Mouse (Mus musculus) neural tube, embryonic 14.5 days (tissue): Measurements from ENCODE around the gene Ubxn2a. TPM values are rescaled to one million over a fixed set of nuclear protein-coding genes. Genes with fewer than 3 reads are reported as not detected.

ENCODE experiments used
- ATAC-seq: fragments of 200-750 bp; cut with Nextera tagmentation; 2 replicates; pipeline ENCODE4 v1.8.0; 2017; ENCODE audit warnings: low read depth, mild to moderate bottlenecking, moderate TSS enrichment, moderate library complexity
- H3K27ac ChIP-seq: fragments of 300-500 bp; sonication (generic); 2 replicates; pipeline ENCODE4 v1.5.1; 2014; ENCODE audit warnings: low read depth, mild to moderate bottlenecking, control low read depth, low read length, moderate library complexity, mixed read lengths
- H3K27me3 ChIP-seq: fragments of 300-500 bp; sonication (generic); 2 replicates; pipeline ENCODE4 v1.6.1; 2014; ENCODE audit warnings: low read length; ENCODE audit not compliant: control insufficient read depth, insufficient read depth
- H3K36me3 ChIP-seq: fragments of 300-500 bp; sonication (generic); 2 replicates; pipeline ENCODE4 v1.6.1; 2014; ENCODE audit warnings: low read length, mixed read lengths; ENCODE audit not compliant: control insufficient read depth, insufficient read depth
- H3K4me1 ChIP-seq: fragments of 300-500 bp; sonication (generic); 2 replicates; pipeline ENCODE4 v1.6.1; 2014; ENCODE audit warnings: low read length; ENCODE audit not compliant: control insufficient read depth, insufficient read depth
- H3K4me2 ChIP-seq: fragments of 300-500 bp; sonication (generic); 2 replicates; pipeline ENCODE4 v1.6.1; 2014; ENCODE audit warnings: mild to moderate bottlenecking, low read depth, low read length, control low read depth
- H3K4me3 ChIP-seq: fragments of 300-500 bp; sonication (generic); 2 replicates; pipeline ENCODE4 v1.5.1; 2014; ENCODE audit warnings: low read depth, low read length, control low read depth, mixed read lengths
- H3K9ac ChIP-seq: fragments of 300-500 bp; sonication (generic); replicated peaks from 2 replicates; pipeline ENCODE4 v1.6.1; 2014; ENCODE audit warnings: low read depth, mild to moderate bottlenecking, control low read depth, low read length, mixed read lengths
- H3K9me3 ChIP-seq: fragments of 300-500 bp; sonication (generic); 2 replicates; pipeline ENCODE4 v1.6.1; 2016; ENCODE audit warnings: low read length; ENCODE audit not compliant: control insufficient read depth
- whole genome bisulfite sequencing: fragments of 180-500 bp; shearing (Covaris S2); extraction: QIAGEN DNeasy Blood & Tissue Kit; methylation state at CpG from one replicate; pipeline ENCODE4 v1.1.7; 2014; 5-methylcytosine and 5-hydroxymethylcytosine counted together
- polyA plus RNA-seq: library from polyadenylated mRNA; unstranded; fragments of >200 nt; fragmentation: Nextera tagmentation; extraction: Ambion mirVana; gene quantifications from 2 replicates; pipeline ENCODE4 v1.2.1, GENCODE M21; 2014

Gene Ubxn2a
- polyA plus RNA-seq, 1 experiment from 2014 or later, result 47.3 TPM

DNA sequence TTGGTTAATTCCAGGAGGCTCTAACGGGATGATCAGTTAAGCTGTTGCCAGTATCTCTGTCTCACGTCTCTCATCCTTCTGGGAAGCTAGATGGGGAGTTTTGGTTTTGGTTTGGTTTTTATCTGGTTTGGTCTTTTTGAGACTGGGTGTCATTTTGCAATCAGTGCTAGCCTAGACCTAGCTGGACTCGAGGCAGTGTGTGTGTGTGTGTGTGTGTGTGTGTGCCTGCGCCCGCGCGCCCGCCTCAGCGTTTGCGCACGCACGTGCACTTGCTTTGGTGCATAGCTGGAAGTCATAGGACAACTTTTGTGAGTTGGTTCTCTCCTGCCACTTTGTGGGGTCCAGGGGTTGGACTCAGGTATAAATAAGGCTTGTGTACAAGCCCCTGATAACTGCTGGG, 63.8 kb downstream of the Ubxn2a start:
- Histone ChIP-seq H3K27ac (peak overlapping the region; percentile 48; the same call in 1 of the 2 replicates), H3K4me1 (peaks cover 11% of the 10 kb centered on the region), H3K9me3 (no peaks in the 10 kb centered on the region), H3K9ac (peak overlapping the region; percentile 41), H3K27me3 (0 out of 2 replicates have a peak, but pooled peaks cover 2% of the 10 kb centered on the region), H3K4me2 (peak overlapping the region; percentile 76), H3K36me3 (no peaks in the 10 kb centered on the region), H3K4me3 (peak overlapping the region; percentile 58)
- WGBS, result under 1% methylated on average over 12 of the region's 12 CpGs
- ATAC-seq, result 0 out of 2 replicates have a peak, but pooled peaks have one; percentile 19

DNA sequence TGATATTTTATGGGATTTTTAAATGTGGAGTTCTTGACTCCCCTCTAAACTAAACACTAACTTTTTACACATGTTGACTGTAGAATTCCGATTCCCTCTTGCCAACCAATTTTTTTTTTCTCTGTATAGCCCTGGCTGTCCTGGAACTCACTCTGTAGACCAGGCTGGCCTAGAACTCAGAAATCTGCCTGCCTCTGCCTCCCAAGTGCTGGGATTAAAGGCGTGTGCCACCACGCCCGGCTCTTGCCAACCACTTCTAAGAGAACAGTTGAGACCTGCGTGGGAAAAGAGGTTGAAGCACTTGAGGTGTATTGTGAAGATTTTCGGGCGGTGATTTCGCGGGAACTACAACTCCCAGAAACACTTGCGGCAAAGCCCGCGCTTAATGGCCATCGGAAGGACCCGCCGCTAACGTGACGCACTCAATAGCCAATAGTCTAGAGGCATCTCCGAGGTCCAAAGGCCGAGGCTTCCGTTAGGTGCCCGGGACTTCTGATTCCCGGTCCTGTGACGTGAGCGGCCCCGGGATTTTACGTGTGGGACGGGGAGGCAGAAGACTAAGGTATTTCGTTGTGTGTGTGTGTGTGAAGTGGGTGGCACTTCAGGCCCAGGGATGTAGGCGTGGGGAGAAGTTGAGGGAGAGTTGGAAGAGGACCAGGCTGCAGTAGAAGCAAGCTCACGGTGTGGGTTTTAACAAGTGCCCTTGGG, 64.5 kb downstream of the Ubxn2a start, which contains the start of gene Wdcp:
Gene Wdcp, plus strand, starts transcription at position 414 of the 708 bp plus-strand sequence.
- H3K9ac ChIP-seq, result peak within 1 kb of the TSS; percentile 41
- peak within 1 kb of the TSS; percentile 48; the same call in 1 of the 2 replicates for H3K27ac ChIP-seq
- no peaks in the 10 kb centered on the region for H3K36me3 ChIP-seq
- ATAC-seq, result peak; percentile 92
- WGBS, result under 1% methylated on average over 30 of the region's 30 CpGs
- H3K4me1 ChIP-seq, result peaks cover 11% of the 10 kb centered on the region
- peak within 1 kb of the TSS; percentile 87 for H3K4me2 ChIP-seq
- H3K27me3 ChIP-seq, result 0 out of 2 replicates have a peak, but pooled peaks cover 2% of the 10 kb centered on the region
- peak within 1 kb of the TSS; percentile 58 for H3K4me3 ChIP-seq
- H3K9me3 ChIP-seq, result no peaks in the 10 kb centered on the region

DNA sequence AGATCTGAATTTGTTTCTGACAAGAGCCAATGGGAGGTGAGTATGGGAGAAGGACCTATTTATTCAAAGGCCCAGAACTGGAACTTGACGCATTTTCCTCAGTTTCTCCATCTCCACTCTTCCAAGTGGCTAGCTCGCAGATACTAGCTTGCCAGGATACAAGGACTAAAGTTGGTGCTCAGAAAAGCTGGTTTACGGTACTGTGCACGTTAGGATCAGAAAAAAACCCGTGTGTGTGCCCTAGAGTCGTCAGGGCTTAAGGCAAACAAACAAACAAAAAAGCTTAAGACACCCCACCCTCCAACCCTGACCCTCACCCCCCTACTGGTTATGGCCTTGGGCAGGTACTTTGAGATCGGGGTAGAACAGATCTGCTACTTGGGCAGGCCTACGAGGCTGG, 65.0 kb downstream of the Ubxn2a start:
- 87% methylated on average over 8 of the region's 8 CpGs for WGBS
- Histone ChIP-seq H3K9ac (no peak overlapping the region), H3K27me3 (0 out of 2 replicates have a peak, but pooled peaks cover 2% of the 10 kb centered on the region), H3K9me3 (no peaks in the 10 kb centered on the region), H3K4me3 (no peak overlapping the region), H3K4me1 (peaks cover 11% of the 10 kb centered on the region), H3K36me3 (no peaks in the 10 kb centered on the region), H3K4me2 (no peak overlapping the region), H3K27ac (no peak overlapping the region)
- no peak for ATAC-seq

DNA sequence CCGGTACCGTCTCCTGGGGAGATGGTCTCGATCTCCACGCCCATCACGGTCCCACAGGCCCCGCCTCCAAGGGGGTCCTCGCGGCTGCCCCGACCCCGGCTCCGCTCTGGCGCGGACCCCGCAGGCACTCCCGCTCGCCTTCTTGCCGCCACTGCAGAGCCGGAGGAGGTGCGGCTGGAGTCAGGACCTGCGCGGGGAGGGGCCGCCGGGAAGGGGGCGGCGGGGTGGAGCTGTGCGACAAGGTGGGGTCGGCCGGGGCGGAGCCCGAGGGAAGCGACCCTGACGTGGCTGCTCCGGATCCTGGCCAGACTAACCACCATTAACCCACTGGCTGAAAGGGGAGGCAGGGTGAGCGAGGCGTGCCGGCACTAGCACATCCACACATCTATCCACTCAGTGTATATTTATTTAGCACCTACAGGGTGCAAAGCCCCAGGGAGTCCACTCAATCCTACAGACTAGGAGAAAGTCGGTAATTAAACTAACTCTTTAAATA, 66.1 kb downstream of the Ubxn2a start, which contains the start of gene Fkbp1b:
Gene Fkbp1b, minus strand, starts transcription at position 200 of the 496 bp plus-strand sequence.
- Histone ChIP-seq H3K36me3 (no peaks in the 10 kb centered on the region), H3K4me3 (peak within 1 kb of the TSS; percentile 75), H3K27me3 (0 out of 2 replicates have a peak, but pooled peaks cover 2% of the 10 kb centered on the region), H3K4me2 (peak within 1 kb of the TSS; percentile 87), H3K9me3 (no peaks in the 10 kb centered on the region), H3K27ac (no peak within 1 kb of the TSS; the same call in 1 of the 2 replicates), H3K9ac (peak within 1 kb of the TSS; percentile 74), H3K4me1 (peaks cover 11% of the 10 kb centered on the region)
- under 1% methylated on average over 37 of the region's 37 CpGs for WGBS
- ATAC-seq, result peak; percentile 68

DNA sequence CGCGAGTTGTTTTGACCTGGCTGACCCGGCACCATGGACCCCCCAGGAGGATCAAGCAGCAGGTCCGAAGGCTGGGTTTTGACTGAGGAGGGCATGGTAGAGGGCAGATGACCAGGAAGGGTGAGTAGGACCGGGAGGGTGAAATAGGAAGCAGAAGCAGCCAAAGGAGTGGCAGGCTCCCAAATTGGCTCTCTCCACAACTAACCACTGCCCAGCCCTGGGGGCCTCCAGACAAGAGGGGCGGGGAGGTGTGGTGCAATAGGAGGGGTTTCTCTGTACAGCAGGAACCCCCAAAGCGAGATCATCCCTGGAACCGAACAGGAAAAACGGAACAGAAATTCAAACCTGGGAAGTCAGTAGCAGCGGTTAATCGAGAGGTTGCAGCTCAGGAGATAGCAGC, 66.8 kb downstream of the Ubxn2a start:
- ATAC-seq, result no peak
- Histone ChIP-seq H3K27me3 (0 out of 2 replicates have a peak, but pooled peaks cover 2% of the 10 kb centered on the region), H3K4me1 (peaks cover 11% of the 10 kb centered on the region), H3K36me3 (no peaks in the 10 kb centered on the region), H3K9me3 (no peaks in the 10 kb centered on the region), H3K4me3 (peak overlapping the region; percentile 75), H3K9ac (peak overlapping the region; percentile 74), H3K4me2 (peak overlapping the region; percentile 87), H3K27ac (no peak overlapping the region)
- 1% methylated on average over 11 of the region's 11 CpGs for WGBS

DNA sequence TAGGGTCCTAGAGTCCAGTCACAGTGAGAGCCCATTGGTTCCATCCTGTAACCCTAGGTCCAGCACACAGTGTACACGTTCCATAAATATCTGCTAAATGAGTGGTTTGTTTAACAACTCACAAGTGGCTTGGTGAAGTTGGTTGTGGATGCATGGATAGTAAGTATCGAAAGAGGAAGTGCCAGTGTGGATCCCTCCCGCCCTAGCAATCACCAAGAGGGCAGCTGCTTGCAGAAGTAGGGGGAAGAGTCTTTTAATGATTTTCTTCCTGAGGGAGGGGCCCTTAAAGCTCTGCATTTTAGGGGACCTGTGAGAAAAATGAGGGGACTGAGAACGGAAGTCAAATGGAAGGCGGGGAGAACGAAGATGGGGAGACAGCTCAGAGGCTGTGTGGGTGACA, 67.5 kb downstream of the Ubxn2a start:
- Histone ChIP-seq H3K9me3 (no peaks in the 10 kb centered on the region), H3K27ac (no peak overlapping the region), H3K4me3 (no peak overlapping the region), H3K36me3 (no peaks in the 10 kb centered on the region), H3K4me2 (peak overlapping the region; percentile 87; the same call in 1 of the 2 replicates), H3K27me3 (0 out of 2 replicates have a peak, but pooled peaks cover 2% of the 10 kb centered on the region), H3K4me1 (peaks cover 11% of the 10 kb centered on the region), H3K9ac (no peak overlapping the region)
- no peak for ATAC-seq
- 49% methylated on average over 6 of the region's 6 CpGs for WGBS

DNA sequence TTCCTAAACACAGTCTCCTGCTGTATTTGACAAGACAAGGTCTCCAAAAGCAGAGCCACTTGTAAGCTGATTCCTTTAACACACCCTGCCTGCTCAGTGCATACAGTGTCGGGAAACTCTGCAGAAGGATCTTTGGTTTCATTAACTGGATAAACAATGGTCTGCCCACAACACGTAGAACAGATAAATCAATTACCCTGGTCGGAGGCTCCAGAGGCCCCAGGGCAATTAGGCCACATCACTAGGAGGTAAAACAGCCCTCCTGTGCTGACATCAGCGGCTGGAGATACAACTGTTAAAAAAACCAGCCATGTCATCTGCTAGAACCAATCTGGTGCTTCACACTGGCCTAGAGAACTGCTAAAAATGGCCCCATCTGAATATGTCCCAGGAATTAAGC, 70.5 kb downstream of the Ubxn2a start:
- Histone ChIP-seq H3K27me3 (0 out of 2 replicates have a peak, but pooled peaks cover 2% of the 10 kb centered on the region), H3K4me1 (0 out of 2 replicates have a peak, but pooled peaks cover 3% of the 10 kb centered on the region), H3K27ac (no peak overlapping the region), H3K9ac (no peak overlapping the region), H3K36me3 (peaks cover 3% of the 10 kb centered on the region; the same call in 1 of the 2 replicates), H3K4me2 (no peak overlapping the region), H3K4me3 (no peak overlapping the region), H3K9me3 (no peaks in the 10 kb centered on the region)
- 30% methylated on average over 4 of the region's 4 CpGs for WGBS
- no peak for ATAC-seq
